Mouse (Mus musculus) heart, postnatal 14 days (tissue): ENCODE data around the gene Lgals4. TPM values are rescaled to one million over a fixed set of nuclear protein-coding genes. Genes with fewer than 3 reads are reported as not detected.

Experiments used
- DNase-seq, 2 experiments: peaks; one replicate each; pipeline ENCODE4 v3.0.0; 2021 to 2022
- intact Hi-C: fragments of 180-260 bp; cut with DNase I; formaldehyde crosslinking; loops from one replicate; pipeline ENCODE4 v1.15.1; 2025
- total RNA-seq, 2 experiments: library from RNA; stranded (reverse); gene quantifications; 2 replicates each; pipeline ENCODE4 v1.2.3; 2021

Gene Lgals4
- total RNA-seq, 2 experiments from 2014 or later: 38.7 to 51.1 TPM

DNA sequence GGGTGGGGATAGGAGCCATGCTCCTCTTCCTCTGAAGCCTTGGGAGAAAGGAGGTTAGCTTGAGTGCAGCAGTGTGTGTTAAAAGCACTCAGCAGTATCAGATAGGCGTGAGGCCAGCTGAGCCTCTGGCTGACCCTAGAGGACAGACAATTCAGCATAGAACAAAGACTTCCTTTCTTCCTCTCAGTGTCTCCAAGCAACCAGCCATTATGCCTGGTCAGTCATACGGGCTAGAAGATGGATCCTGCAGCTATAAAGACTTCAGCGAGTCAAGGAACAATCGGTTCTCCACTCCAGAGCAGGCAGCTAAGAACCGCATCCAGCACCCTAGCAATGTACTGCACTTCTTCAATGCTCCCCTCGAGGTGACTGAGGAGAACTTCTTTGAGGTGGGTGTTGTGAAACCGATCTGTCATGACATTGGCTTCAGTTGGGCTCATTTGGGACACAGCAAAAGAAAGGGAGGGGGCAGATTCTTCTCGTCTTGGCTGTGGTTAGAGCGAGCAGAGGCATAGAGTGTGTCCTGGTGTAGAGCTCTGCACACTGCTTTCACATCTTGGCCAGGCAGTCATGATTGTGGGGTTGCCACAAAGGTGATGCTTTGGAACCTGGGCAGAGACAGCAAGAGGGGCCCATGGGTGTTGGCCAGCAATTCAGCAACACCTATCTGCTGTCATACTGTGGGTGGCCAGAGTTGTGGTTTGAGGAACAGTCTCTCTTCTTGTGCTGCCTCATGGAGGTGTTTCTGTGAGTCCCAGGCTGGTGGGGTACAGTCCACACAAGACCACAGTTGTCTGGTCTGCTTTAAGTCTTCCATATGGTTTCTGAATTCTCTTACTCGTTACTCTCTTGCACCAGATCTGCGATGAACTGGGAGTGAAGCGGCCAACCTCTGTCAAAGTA, 13.0 kb upstream of the Lgals4 start:
- intact Hi-C loops: no loop called here
- DNase-seq: peak; percentile 59 to 71

GRCm38 (mm10) chr7:28821261-28821831, 12.3 kb upstream of the Lgals4 start:
- DNase-seq: peak; percentile 72 to 78
- intact Hi-C loops: no loop called here

- intact Hi-C loops: no loop called here
- DNase-seq: no peak
These were observed 11.1 kb upstream of the Lgals4 start for GRCm38 (mm10) chr7:28822556-28822955.

DNA sequence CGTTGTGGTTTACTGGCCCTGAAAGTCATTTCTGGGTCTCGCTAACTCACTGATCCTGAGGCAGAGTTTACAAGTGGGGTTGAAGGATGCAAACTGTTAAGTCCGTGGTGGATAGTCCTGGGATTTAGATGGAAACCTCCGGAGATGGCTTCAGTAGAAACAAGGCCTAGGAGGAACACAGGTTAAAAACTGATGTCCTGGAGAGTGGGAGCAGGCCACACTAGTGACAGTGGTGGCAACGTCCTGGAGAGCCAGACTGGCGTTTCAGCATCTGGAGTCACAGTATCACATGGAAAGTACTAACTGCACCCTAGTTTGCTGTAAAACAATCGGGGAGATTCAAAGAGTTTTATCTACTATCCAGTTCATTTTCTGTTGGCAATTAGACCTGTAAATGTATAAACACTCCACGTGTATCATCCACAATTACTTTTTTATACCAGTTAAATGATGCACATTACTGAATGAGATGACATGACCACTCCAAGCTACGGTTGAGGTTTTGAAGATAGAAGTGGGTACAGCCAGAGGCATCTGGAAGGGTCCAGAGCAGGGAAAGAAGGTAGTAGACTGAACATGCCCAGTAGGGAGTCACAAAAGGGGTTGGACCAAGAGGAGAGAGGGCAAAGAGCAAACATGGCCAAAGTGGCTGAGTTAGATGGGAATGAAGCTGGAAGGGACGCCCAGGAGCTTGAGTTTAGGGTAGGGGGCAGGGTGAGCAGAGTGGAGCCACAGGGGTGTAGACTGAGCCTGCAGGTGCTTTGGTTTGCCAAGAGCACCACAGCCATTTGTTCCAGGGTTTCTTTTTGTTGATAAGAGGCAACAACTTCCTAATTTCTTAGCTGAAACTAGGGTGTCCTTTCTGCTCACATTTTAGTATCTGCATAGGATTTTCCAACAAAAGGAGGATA, 10.4 kb upstream of the Lgals4 start:
- no peak for DNase-seq
- intact Hi-C loops: no loop called here

DNA sequence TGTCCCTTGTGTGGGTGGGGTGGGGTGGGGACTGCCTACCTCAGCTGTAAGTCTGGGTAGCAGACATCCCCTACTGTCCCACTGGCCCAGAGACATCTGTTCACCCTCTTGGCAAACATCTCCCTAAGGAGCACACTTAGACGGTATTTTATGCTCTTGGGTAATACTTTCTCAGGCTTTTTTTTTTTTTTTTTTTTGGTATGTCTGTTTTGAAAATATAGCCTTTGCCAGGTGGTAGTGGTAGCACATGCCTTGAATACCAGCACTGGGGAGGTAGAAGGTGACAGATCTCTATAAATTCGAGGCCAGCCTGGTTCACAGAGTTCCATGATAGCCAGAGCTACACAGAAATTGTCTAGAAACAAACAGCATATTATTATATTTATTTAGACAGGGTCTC, 9.7 kb upstream of the Lgals4 start:
- DNase-seq: no peak
- intact Hi-C loops: no loop called here

GRCm38 (mm10) chr7:28824941-28825685, 8.5 kb upstream of the Lgals4 start, which contains the start of gene Ech1:
Gene Ech1, plus strand, starts transcription at chr7:28825217.
- peak; percentile 90 to 93 for DNase-seq
- intact Hi-C loops: no loop called here

DNA sequence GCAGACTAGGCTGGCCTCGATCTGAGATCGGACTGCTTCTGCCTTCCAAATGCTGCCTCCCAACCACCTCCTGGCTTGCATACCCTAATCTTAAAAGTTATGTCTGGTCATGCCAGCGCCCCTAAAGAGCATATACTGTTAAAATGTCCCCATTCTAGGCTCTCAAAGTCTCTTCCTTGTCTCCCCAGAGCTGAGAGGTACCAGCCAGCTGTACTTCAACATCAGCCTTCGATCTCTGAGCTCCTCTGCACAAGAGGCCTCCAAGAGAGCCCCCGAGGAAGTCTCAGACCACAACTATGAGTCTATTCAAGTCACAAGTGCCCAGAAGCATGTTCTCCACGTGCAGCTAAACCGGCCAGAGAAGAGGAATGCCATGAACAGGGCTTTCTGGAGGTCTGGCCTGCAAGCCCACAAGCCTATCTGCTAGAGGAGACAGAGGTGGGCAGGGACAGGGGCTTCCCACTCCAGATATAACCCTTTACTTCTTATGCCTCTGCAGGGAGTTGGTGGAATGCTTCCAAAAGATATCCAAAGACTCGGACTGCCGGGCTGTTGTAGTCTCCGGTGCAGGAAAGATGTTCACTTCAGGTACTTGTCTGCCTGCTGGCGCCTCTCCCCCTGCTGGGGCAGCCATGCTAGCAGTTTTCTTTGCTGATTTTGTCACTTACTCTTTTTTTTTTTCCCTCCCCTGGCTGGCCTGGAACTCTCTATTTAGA, 7.8 kb upstream of the Lgals4 start:
- intact Hi-C loops: loop anchor here (2.0 kb wide), 2 partner anchors 15 to 41 kb away; no protein-coding TSS in a partner anchor
- peak in 1 of 2 experiments; percentile 49 for DNase-seq

- intact Hi-C loops: loop anchor here (2.0 kb wide), 2 partner anchors 16 to 40 kb away; no protein-coding TSS in a partner anchor
- DNase-seq: no peak
These were observed 7.3 kb upstream of the Lgals4 start for GRCm38 (mm10) chr7:28826402-28826772.

GRCm38 (mm10) chr7:28827338-28827737, 6.3 kb upstream of the Lgals4 start:
- intact Hi-C loops: loop anchor here (2.0 kb wide), 2 partner anchors 17 to 39 kb away; no protein-coding TSS in a partner anchor
- DNase-seq: peak in 1 of 2 experiments; percentile 68

DNA sequence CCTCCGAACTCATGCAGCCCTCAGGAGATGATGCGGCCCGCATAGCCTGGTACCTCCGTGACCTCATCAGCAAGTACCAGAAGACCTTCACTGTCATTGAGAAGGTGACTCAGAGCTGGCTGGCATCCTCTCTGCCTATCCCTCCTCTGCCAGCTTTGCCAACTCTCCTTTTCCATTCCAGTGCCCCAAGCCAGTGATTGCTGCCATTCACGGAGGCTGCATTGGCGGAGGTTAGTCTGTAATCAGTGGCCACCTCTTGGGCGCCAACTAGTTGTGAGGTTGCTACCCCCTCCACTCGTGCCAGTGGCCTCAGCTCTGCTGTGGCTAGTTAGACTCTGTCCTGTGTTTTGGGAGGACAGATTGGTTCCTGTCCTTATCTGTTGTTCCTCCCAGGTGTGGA, 3.8 kb upstream of the Lgals4 start:
- intact Hi-C loops: loop anchor here (5.0 kb wide), 1 partner anchor 33 kb away; no protein-coding TSS in a partner anchor
- DNase-seq: peak in 1 of 2 experiments; percentile 67

DNA sequence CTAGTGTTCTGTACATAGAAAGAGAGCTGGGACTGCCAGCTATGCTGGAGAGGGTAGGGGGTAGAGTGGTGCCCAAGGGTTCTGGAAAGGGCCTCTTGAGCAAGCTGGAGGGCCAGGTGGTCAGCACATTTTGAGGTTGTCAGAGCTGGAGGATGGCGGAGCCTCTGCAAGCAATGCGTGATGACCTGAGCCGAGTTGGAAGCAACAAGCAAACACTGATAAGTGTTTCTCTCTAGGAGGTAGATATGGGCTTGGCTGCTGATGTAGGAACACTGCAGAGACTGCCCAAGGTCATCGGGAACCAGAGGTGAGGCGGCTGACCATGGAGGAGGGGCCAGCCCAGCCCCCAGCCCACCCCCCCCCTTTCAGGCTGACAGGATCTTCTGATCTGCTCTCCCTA, 2.7 kb upstream of the Lgals4 start:
- intact Hi-C loops: loop anchor here (5.0 kb wide), 1 partner anchor 34 kb away; no protein-coding TSS in a partner anchor
- no peak for DNase-seq

DNA sequence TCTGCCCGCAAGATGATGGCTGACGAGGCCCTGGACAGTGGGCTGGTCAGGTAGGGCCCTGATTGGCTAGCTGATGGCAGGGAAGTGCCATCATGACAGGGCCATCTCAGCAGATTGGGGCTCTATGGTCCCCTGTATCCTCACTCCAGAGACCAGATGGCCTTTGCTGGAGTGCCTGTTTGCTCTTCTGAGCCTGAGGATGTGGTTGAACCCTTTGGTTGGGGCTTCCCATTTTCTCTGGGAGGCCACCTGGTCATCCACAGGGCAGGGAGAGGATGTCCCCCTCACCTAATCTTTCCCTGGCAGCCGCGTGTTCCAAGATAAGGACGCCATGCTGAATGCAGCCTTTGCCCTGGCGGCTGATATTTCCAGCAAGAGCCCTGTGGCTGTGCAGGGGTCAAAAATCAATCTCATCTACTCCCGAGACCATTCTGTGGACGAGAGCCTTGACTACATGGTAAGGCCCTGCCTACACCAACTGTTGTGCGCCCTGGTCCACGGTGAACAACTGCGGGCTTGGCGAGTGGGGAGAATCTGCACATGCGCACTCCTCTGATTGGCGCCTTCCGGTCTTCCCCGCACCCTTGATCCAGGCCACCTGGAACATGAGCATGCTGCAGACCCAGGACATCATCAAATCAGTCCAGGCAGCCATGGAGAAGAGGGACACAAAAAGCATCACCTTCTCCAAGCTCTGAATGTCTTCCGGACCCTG, 2.1 kb upstream of the Lgals4 start:
- intact Hi-C loops: loop anchor here (5.0 kb wide), 1 partner anchor 34 kb away; no protein-coding TSS in a partner anchor
- DNase-seq: no peak

DNA sequence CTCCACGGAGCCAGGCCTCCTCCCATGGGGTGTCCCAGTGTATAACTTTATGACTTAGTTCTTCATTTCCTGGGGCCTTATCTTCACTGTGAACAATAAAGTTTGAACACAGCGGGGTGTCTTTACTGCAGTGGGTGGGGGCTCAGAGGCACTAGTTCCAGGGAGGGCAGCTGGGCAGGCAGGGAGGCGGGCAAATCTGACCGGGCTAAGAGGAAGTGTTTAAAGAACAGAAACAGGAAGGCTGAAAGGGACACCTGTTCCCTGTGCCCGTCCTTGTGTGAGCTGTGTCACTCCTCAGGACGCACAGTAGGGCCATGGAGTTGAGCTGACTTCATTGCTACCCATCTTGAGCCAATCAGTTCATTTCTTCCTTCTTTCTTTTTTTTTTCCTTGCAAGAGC, 1.5 kb upstream of the Lgals4 start:
- intact Hi-C loops: loop anchor here (5.0 kb wide), 1 partner anchor 35 kb away; no protein-coding TSS in a partner anchor
- DNase-seq: no peak

DNA sequence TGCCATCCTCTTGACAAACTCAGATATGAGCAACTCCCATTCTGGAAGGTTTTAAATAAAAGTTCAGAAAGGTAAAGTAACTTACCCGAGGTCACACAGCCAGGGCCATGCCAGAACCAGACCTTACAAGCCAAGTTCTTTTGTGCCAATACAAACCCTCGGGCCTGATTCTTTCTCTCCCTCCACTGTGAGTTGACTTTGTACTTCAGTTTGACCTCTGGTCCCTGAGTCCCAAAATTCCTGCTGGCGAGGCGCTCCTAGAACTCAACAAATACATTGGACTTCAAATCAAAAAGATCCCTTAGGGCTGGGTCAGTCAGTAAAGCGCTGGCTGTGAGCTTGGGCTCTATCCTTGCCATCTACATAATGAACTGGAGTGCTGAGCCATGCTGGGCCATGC, 3.3 kb downstream of the Lgals4 start:
- no peak for DNase-seq
- intact Hi-C loops: no loop called here

DNA sequence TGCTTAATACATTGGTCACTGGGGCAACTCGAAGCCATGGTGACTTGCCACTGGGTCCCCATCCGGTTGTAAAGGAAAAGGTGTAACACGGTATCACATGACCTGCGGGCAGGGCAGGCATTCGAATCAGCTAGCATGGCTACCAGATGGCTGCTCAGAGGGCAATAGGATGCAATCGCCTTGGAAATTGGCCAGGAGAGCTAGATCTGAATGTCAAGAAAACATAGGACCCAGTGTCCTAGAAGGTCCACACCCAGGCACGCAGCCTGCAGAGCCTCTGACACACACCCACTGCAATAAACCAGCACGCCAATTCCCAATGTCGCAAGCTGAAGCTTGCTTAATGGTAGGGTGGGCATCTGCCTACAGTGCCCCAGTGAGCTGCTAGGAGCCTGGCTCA, 4.7 kb downstream of the Lgals4 start:
- intact Hi-C loops: no loop called here

GRCm38 (mm10) chr7:28847273-28847672, 13.6 kb downstream of the Lgals4 start:
- intact Hi-C loops: no loop called here
- DNase-seq: no peak

More for the DNA sequence above, 4.7 kb downstream of the Lgals4 start:
- DNase-seq: no peak

- no peak for DNase-seq
- intact Hi-C loops: no loop called here
These were observed 16.1 kb downstream of the Lgals4 start for GRCm38 (mm10) chr7:28849700-28850236.

DNA sequence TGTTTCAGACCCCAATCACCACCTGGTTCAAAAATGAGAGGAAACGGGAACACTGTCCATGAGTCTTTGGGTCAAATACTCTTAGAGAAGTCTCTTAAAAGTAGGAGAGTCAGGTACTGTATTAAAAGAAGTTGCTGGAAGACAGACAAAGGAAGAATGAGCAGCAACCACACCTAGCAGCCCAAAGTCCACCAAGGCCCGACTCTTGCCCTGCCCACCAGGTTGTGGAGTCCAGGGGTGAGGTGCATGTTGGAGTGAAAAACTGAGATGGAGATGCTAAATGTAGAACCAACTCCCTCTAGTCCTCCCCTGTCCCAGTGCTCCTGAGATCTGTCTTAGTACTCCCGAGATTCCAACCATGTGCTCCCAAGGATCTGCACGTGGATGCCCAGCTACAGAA, 17.0 kb downstream of the Lgals4 start:
- DNase-seq: no peak
- intact Hi-C loops: no loop called here
